Mouse (Mus musculus) cortical plate, adult 2 months (tissue): Measurements from ENCODE around the gene Olfr247.
"Not testable (repeated sequence)": the region's sequence is repeated elsewhere in the genome, so short reads cannot be mapped to it uniquely, and the experiment has no call there.

Experiments
- CTCF ChIP-seq: fragments of 200-500 bp; IDR thresholded peaks from 2 replicates; pipeline ENCODE4 v1.5.1; 2011; ENCODE audit warnings: mild to moderate bottlenecking, control low read depth, low read length; ENCODE audit not compliant: insufficient read depth; ENCODE audit errors: extremely low read depth
- POLR2A ChIP-seq: fragments of 200-500 bp; IDR thresholded peaks from 2 replicates; pipeline ENCODE4 v1.6.1; 2011; ENCODE audit warnings: mild to moderate bottlenecking, low read length, control low read depth; ENCODE audit not compliant: insufficient read depth; ENCODE audit errors: extremely low read depth

DNA sequence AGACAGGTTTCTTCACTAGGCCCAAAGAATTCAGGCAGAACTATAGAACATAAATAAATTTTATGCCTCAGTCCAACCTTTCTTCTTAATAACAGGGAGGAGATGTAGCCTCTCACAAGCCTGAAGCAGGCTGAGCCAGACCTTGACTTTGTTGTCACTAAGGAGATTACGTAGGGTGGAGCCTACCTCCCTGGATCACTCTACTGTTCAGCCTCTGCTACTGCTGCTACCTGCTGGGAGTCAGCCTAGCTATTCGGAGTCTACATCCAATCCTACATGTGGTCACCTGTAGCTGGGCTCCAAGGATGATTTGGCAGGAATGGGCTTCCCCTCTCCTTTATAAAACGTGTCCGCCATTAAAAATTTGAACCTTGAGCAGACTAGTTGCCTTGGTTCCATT lies 29.4 kb upstream of the Olfr247 start:
- TF ChIP-seq CTCF, POLR2A: not testable (repeated sequence)
